Mouse (Mus musculus) brain, embryonic 14.5 days (tissue): Measurements from ENCODE around the gene Ephb1. TPM values are rescaled to one million over a fixed set of nuclear protein-coding genes. Genes with fewer than 3 reads are reported as not detected.

ENCODE experiments used
- DNase-seq: peaks from one replicate; pipeline ENCODE4 v3.0.0-alpha.2; 2011; ENCODE audit warnings: low read depth
- CTCF ChIP-seq: fragments of 200-500 bp; IDR thresholded peaks from 2 replicates; pipeline ENCODE4 v1.5.1; 2012; ENCODE audit warnings: inconsistent platforms, mild to moderate bottlenecking, moderate library complexity, borderline replicate concordance; ENCODE audit not compliant: insufficient read depth, insufficient read length; ENCODE audit errors: extremely low read depth
- POLR2A ChIP-seq: fragments of 200-500 bp; IDR thresholded peaks from 2 replicates; pipeline ENCODE4 v1.6.1; 2012; ENCODE audit warnings: mild to moderate bottlenecking, inconsistent platforms, borderline replicate concordance; ENCODE audit not compliant: poor library complexity, insufficient read depth, insufficient read length, severe bottlenecking; ENCODE audit errors: extremely low read depth
- polyA plus RNA-seq: library from polyadenylated mRNA; depleted of rRNA; stranded (reverse); fragments of >200 nt; gene quantifications from 2 replicates; pipeline ENCODE4 v1.2.3, GENCODE M21; 2012

The Ephb1 gene
- polyA plus RNA-seq, 1 experiment, result 85.2 TPM

DNA sequence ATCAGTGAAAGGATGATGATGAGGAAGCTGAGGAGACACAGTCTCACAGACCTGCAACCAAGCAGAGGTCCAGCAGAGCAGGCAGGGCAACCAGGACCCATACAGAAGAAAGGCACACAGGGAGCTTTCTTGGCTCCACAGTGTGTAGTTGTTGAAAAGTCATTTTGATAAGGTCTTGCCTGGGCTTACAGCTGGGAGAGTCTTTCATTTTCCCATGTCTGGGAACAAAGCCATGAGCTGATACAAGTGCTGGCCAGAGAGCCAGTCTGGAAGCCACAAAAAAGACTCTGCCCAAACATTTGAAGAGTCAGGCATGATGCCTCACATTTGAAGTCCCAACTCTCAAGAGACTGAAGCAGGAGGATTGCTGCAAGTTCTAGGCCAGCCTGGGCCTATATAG is 339.0 kb downstream of the Ephb1 start:
- TF ChIP-seq POLR2A (no peak), CTCF (no peak)
- DNase-seq, result no peak

GRCm38 (mm10) chr9:102007706-102008105 is 346.8 kb downstream of the Ephb1 start:
- no peak for DNase-seq
- no peak for TF ChIP-seq CTCF
- no peak for TF ChIP-seq POLR2A

GRCm38 (mm10) chr9:102006539-102006938 is 348.0 kb downstream of the Ephb1 start:
- TF ChIP-seq POLR2A (no peak), CTCF (peak; percentile 45; the same call in 1 of the 2 replicates)
- DNase-seq, result peak; percentile 59

DNA sequence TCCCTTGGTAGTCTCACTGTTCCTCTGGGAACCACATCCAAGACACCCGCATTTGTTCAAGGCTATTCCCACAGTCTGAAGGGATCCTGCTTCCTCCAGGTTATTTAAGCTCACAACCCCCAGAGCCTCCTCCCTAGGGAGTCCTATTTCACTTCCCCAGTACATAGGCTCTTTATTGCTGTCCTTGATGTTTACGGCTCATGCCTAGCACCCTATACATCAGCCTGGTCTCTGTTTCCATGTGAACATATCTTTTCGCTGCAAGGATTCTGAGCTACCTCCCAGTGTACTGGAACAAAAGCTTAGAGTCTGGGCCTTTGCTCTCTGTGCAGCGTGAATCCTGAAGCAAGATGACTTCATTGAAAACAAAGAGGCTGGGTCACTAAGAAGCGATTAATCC is 351.6 kb downstream of the Ephb1 start:
- no peak for DNase-seq
- TF ChIP-seq POLR2A (no peak), CTCF (no peak)

- no peak for DNase-seq
- TF ChIP-seq CTCF (no peak), POLR2A (no peak)
Observed at GRCm38 (mm10) chr9:102002186-102002585, 352.3 kb downstream of the Ephb1 start.

DNA sequence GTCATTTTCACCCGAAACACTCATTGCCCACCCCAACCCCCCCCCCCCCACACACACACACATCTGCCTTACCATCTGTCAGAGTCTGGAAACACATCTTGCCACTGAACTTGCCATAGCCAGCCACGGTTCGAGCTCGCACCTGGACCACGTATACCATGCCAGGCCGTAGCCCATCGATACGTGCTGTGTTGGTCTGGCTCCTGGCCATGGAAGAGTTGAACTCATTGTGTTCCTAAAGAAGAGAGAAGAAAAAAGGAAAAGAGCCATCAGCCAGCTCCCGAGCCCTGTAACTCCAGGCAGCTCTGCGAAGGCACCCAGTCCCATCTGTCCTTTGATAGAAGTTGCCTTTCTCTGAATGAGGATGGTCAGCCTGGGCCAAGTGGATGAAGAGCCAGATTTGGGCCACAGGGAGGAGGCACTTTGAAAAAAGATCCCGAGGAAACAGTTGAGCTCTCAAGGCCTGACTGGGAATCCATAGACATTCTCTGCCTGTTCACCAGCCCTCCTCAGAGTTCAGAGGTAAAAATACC is 352.8 kb downstream of the Ephb1 start:
- TF ChIP-seq CTCF, result no peak
- TF ChIP-seq POLR2A, result no peak

GRCm38 (mm10) chr9:101999690-102000089 is 354.8 kb downstream of the Ephb1 start:
- DNase-seq, result no peak
- TF ChIP-seq CTCF (no peak), POLR2A (no peak)

More for the DNA sequence above, 352.8 kb downstream of the Ephb1 start:
- DNase-seq, result no peak

DNA sequence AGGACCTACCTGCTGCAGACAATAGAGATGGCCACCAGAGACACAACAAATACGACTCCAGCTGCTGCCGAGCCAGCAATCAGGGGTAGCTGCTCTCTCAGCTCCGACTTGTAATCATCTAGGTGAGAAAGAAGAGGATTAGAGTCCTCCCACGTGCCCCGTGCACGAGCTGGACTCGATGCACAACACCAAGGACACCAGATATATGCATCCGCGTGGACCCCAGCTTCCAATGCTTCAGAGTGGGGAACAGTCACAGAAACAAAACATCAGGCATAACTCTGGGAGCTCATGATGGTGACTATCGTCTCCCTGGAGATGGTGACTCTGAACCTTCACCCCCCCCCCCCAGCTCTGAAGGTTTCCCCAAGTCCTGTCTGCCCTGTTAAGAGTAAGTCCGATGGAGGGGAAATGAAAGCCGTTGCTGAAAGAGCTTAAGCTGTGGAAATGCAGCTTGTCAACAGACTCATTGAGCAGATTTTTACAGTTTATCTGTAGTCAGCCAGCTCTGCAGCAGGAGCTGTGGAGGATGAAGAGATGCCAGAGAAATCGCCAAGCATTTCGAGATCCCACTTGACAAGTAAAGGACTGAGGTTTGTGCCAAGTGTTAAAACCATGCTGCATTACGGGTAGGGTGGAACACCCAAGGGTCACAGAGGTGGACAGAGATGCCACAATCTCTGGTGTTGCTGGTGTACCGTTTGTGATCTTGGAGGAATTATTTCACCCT is 357.6 kb downstream of the Ephb1 start:
- TF ChIP-seq POLR2A (no peak), CTCF (no peak)
- DNase-seq, result peak; percentile 37

- DNase-seq, result no peak
- no peak for TF ChIP-seq CTCF
- no peak for TF ChIP-seq POLR2A
Observed at GRCm38 (mm10) chr9:101996183-101996582, 358.3 kb downstream of the Ephb1 start.

GRCm38 (mm10) chr9:101995423-101996156 is 358.9 kb downstream of the Ephb1 start:
- TF ChIP-seq CTCF (no peak), POLR2A (no peak)
- DNase-seq, result no peak

DNA sequence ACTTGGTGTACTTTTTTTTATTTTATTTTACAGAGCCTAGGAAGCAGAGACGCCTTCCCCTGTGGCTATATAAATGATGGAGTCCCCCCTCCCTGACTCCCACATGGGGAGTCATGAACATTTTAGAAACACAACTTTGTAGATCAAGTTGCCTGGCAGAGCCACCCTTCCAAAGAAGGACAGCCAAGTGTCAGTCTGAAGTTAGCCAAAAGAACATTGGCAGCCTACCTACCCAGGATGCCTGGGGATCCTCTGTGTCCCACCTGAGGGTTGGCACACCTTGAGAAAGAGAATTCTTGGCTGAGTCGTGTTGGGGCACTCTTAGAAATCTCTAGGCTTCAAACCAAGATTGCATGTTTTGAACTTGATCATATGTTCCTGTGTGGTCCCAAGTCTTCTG is 360.4 kb downstream of the Ephb1 start:
- no peak for DNase-seq
- TF ChIP-seq CTCF (no peak), POLR2A (no peak)

DNA sequence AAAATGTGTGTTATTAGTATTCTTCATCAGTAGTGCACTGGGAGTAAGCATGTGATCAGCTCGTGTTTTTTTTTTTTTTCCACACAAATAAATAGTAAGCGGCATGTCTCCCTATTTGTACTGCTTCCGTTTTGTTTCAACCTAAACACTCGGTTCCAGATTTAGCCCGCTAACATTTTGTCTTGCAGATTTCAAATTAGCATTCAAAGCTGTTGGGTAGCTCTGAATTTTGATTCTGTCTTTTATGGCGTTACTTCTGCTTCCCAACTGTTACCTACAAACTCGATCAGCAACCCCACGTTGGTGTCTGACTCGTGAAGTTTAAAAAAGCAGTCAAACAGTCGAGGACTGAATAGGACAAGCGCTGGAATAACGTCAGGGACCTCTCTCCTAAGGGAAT is 363.7 kb downstream of the Ephb1 start:
- TF ChIP-seq POLR2A, result no peak
- TF ChIP-seq CTCF, result no peak
- no peak for DNase-seq

- no peak for DNase-seq
- no peak for TF ChIP-seq CTCF
- TF ChIP-seq POLR2A, result no peak
Observed at GRCm38 (mm10) chr9:101990032-101990431, 364.5 kb downstream of the Ephb1 start.
